Mouse (Mus musculus): ENCODE data around the gene Mcts2.
"Not testable (repeated sequence)": the region's sequence is repeated elsewhere in the genome, so short reads cannot be mapped to it uniquely, and the experiment has no call there.

Mcts2 gene

DNA sequence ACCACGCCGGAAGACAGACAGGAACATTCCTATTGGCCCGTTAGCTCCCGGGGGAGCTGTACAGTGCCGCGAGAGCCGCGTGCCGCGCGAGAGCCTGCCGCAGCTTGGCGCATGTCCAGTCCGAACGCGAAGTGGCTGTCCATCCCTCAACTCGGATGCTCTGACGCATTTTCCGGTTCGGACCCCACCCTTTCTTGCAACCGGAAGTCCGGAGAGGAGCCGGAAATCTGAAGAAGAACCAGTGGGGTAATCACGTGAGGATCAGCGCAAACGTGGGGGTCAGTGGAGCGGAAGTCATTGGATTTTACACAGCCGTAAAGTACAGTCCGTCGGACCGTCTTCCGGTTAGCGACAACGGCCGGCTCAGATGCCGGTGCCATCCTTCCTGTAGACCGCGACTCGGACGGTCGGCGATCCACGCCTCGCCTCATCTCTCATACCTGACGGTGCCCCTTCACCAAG is at the start of gene Mcts2:
Gene Mcts2 (plus strand): TSS at position 230 of the 462 bp plus-strand sequence.
- DNase-seq (ENCODE audit: low spot score in 2 of 2) = peak; percentile 71 to 90

DNA sequence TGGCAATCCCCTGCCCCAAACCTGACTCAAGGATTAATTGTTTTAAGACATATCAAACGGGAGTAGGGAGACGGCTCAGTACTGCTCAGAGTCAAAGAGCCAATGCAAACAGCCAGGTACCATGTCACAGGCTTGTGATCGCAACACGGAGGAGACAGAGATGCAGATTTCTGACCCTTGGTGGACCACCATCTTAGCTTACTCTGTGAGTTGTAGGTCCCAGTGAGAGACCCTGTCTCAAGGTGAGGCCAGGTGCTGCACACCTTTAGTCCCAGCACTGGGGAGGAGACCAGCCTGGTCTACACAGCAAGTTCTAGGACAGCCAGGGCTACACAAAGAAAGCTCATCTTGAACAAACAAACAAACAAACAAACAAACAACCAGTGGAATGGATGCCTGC is 49.5 kb upstream of the Mcts2 start:
- no peak for DNase-seq (ENCODE audit: low spot score in 2 of 2)

DNA sequence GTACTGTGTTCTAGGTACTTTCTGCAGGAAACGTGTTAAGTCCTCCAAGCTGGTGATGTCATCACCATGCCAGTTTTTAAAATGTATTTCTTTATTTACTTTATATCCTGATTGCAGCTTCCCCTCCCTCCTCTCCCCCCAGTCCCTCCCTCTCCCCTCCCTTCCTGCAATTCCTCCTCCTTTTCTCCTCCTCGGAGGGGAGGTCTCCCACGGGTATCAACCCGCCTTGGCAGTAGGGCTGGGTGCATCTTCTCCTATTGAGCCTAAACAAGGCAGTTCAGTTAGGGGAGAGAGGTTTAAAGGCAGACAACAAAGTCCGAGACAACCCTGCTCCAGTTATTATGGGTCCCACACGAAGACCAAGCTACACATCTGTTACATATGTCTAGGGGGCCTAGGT is 48.0 kb upstream of the Mcts2 start:
- no peak for DNase-seq (ENCODE audit: low spot score in 2 of 2)

DNA sequence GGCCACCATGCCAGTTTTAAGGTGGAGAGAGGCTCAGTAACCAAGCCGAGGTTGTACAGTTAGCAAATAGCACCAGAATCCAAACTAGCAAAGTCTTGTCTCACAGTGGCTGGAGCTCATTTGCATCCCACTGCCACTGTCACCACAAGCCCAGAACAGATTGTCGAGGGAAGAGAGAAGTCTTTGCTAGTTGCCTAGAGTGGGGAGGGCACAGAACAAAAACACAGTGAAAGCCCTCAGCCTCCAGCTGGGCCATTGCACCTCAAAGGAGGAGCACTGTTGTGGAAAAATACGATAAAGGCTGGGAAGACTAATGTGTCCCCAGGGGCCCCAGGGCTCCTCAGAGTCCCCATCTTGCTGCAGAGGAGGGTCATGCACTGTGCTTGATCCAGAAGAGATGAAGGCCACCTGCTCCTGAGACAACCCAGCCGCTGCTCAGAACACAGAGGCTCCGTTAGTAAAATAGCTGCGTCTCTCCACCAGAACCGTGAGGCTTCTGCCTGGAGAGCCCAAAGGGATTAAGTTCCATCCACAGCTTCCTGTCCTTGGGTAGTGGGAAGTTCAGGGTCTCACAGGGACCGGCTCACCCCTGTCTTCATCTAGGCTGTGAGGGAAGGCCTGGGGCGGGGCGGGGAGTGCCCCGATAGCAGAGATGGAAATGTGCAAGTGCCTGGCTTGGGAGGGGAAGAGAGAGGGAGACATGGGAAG is 47.3 kb upstream of the Mcts2 start:
- peak in 1 of 2 experiments; percentile 35 for DNase-seq (ENCODE audit: low spot score in 2 of 2)

DNA sequence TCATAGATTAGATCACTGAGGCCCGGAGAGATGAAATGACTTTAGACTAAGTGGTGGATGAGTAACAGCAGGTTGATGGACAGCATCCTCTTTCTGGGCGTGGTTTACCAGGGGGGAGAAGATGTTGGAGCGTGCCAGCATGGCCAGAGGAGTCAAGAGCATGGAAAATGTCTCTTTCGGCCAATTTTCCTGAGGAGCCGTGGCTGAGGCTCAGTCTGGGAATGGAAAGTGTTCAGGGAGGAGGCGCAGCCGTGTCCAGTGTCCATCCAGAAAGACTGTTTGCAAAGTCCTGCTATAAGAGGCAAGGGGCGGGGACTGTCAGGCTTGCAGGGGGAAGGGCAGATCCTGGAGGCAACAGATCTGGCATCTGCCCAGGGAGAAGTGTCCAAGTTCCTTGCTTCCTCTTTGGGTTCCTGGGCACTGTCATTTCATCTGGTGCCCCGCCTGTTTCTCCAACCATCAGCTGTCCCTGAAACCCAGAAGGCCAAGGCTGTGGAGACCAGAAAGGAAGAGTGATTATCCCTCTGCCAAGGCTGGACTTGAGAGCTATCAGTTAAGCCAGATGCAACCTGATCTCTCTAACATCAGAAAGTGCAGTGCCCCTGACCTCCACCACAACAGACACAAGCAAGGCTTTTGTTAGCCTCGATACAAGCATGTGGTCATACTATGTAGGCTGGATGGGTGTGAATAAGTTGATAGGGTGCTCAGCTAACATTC is 33.8 kb upstream of the Mcts2 start:
- no peak for DNase-seq (ENCODE audit: low spot score in 2 of 2)

DNA sequence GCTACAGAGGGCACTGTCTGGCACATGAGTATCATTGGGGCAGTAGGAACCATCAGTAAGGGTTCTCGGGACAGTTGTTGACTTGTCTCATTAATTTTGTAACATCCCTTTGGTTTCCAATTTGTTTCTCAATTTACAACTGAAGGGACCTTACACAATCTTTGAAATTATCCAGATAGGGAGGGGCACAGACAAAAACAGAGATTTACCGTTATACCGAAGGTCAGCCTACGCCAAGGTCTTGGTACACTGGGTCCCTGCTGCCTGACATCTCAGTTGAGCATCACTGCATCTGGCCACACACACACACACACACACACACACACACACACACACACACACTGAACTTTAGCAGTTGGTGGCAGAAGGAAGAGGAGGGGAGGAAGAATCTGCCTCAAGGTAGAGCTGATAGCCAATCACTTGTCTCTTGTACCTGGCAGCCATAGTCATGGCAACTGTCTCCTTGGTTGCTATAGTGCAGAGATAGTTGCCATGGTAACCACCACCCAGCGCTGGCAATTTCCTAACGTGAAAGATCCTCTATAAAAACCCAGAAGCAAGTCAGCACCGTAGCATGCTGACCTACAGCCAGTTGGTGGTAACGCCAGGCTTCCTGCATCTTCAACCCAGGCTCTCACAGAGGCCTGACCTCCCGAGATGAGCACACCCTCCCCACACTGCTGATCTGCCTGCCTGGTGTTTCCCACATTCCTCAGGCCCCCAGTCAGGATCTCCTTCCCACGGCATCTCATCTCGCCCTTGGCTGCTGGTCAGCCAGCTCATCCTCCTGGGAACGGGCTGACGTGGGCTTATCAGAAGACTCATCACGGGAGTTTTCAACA is 32.7 kb upstream of the Mcts2 start:
- DNase-seq (ENCODE audit: low spot score in 2 of 2) = peak in 1 of 2 experiments; percentile 37

DNA sequence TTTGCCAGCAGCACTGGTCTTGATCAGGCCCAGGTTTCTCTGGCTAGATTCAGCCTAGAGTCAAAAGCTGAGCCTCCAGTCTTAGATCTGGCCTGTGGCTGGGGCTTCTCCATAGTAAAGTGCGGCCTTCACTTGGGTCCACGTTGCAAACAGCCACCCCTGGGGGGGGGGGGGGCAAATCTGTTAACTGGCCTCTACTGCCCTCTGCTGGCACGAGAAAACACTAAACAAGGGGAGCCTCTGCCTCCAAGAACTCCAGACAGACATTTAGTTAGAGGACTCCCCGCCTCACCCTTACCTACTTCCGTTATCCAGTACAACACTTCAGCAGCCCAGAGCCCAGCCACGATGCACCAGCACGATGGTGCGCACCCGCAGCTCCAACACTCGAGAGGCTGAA is 29.4 kb upstream of the Mcts2 start:
- peak in 1 of 2 experiments; percentile 21 for DNase-seq (ENCODE audit: low spot score in 2 of 2)

DNA sequence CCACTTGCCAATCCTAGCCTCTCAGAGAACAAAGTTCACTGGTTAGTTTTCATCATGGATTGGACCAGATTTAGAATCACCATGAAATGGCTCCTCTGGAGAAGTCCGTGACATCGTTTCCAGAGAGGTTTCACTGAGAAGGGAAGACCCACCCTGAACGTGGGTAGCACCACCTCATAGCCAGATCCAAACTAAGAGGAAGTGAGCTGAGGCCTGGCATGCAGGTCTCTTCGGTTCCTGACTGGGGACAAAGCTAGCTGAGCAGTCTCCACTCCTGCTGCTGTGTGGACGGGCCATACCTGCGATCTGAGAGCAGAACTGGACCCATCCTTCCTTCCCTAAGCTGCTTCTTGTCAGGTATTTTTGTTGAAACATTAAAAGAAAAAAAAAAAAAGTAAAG is 25.7 kb upstream of the Mcts2 start:
- DNase-seq (ENCODE audit: low spot score in 2 of 2) = no peak

DNA sequence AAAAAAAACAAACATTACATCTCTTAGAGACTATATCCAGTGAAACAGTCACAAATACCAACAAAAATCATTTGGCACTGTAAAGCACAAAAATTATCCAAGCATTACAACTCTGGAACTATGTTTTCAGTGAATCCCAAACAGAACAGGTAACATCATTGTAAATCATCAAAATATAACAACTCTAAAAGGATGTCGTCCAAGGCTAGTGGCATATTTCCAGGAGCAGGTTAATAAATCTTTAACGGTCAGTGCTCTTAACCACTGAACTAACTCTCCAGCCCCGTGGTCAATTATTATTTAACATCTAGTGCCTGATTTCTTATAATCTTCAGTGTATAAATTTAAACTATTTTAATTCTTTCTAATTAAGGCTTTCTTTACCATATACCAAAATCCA is 20.6 kb upstream of the Mcts2 start:
- not testable (repeated sequence) for DNase-seq (ENCODE audit: low spot score in 2 of 2)

DNA sequence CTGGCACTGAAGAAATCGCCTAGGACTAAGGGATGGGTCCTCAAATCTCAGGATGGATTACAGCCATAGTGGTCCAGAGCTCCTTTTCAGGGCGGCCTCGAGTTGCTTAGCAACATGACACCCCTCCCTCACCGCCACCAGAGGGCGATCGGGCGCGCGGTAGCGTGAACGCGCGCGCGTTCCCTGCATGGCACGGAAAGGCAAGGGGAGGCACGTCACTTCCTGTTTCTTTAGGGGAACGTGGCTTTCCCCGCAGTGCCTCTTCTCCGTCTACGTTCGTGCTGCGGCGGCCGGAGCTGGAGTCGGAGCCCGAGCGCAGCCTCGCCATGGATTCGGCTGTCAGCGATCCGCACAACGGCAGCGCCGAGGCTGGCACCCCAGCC is 17.6 kb upstream of the Mcts2 start, which contains the start of gene H13:
Gene H13 (plus strand): TSS at position 206 of the 383 bp plus-strand sequence.
- DNase-seq (ENCODE audit: low spot score in 2 of 2) = peak; percentile 82 to 84

DNA sequence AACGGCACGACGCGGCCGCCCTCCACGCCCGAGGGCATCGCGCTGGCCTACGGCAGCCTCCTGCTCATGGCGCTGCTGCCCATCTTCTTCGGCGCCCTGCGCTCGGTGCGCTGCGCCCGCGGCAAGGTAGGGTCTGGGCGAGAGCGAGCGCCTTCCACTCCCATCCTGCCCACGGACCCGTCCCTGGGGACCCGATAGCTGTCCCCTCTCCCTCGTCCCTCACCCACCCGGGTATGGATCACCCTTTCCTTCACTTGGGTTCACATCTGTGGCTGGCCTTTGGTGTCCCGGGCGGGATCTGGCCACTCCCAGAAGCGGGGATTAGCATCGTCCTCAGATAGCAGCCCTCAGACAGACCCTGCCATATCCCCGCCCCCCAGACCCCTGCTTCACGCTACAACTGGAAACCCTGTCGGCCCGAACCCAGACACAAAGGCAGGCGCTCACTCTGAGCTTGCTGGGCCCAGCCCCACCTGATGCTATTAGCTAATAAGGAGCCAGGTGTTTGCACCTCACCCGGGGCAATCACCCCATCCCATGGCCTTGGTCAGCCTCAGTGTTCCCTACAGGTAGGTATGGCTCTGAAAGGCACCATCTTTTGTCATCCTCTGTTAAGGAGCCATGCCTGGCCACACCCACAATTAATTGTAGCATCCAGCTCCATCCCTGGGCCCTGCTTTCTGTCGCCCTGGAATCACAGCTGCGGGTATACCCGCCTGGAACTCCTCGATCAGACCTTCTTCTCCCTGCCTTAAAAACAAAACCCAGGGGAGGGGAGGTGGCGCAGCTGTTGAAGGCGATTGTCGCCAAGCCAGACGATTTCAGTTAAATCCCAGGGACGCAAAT is 17.0 kb upstream of the Mcts2 start:
- DNase-seq (ENCODE audit: low spot score in 2 of 2) = no peak

DNA sequence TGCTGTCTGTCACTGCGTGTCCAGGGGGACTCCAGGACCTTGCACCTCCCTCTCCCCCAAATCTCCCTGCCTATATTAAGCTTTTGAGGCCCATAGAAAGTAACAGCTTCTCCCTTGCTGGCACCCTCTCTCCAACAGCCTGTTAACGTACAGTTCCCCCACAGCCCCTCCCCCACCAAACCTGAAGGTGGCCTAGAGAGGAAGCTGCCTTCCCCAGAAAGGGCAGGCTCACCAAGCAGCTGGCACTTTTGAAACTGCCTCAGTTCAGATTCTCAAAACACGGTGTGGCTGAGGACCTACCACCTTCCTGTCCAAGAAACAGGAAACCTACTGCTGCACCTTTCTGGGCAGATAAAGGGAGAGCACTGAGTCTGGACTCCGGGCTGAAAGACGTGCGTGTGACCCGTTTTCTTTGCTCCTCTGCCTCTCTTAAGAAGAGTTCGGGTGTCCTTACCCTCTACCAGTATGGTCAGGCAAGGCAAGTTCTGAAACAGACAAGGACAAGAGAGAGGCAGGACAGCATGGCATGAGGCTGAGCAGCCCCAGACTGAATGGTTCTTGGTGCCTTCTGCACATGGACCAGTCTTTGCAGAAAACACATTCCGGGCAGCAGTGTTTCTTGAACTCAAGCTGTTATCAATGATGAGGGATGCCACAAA is 15.7 kb upstream of the Mcts2 start:
- no peak for DNase-seq (ENCODE audit: low spot score in 2 of 2)

DNA sequence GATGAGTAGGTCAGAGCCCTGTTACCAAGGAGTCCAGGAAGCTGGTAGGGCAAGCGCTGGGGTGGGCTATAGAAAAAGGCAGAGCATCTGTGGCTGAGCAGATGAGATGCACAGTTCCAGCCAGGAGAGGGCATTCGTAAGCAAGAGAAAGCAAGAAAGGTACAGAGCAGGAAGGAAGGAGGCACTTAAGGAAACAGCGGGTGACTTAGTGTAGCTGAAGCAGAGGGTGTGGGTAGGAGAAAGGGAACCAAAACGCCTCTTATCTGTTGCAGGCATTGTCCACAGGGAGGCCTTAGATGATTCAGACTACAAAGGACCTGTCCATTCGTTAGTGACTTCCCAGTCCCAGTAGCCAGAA is 15.2 kb upstream of the Mcts2 start:
- no peak for DNase-seq (ENCODE audit: low spot score in 2 of 2)

DNA sequence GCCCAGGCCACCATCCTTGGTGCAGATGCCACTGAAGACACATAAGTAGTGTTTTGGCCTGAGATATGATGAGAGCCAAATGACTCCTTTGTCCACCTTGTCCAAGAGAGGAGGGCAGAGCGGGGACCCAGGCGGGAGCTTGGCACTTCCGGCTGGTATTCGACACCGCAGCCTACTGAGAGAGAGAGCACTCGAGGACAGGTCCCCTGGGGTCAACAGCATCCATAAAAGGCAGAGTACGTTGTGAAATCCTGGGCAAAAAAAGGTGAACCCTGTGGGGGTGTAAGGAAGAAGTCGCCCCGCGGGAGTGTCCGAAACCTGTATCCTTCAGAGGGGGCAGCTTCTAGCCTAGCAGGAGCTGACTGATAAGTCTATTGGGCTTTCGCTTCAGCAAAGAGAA is 14.7 kb upstream of the Mcts2 start:
- DNase-seq (ENCODE audit: low spot score in 2 of 2) = no peak

DNA sequence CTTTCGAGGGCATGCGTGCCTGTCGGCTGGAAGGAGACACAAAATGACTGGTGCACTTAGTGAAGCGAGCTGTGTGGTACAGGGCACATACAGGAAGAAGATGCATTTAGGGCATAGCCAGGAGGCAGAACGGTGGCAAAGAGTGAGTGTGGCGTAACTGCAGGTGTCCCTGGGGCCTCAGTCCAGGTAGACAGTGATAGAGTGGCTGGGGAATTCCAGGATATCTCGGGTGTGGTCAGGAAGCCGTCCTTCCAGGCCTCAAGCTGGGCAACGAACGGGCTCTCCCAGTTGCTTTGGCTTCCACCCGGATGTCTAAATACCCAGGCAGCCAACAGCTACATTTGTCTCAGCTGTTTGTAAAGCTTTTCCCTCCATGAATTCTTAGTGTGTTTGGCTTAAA is 12.7 kb upstream of the Mcts2 start:
- DNase-seq (ENCODE audit: low spot score in 2 of 2) = no peak

DNA sequence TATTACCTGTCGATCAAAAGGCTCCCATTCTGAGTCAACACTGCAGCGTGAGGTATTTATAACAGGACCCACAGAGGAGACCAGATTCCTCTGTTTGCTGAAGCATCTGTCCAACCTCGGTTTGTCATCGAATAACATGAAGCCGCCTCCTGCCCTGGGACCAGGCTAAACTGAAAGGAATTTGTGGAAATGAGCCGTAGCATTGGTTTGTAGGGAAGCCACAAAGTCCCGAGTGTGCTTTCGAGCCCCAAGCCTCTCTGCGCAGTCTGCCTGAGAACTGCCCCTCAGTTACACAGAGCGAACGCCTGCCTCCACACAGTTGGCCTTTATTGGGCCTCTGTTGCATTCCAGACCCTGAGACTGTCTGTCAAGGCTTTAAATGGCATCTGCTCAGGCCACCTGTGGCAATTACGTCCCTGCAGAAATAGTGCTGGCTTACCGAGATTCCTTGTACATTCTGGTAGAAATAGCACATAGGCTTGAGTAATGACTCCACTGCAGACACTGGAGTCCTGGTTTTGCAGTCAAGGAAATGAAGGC is 11.5 kb upstream of the Mcts2 start:
- no peak for DNase-seq (ENCODE audit: low spot score in 2 of 2)

DNA sequence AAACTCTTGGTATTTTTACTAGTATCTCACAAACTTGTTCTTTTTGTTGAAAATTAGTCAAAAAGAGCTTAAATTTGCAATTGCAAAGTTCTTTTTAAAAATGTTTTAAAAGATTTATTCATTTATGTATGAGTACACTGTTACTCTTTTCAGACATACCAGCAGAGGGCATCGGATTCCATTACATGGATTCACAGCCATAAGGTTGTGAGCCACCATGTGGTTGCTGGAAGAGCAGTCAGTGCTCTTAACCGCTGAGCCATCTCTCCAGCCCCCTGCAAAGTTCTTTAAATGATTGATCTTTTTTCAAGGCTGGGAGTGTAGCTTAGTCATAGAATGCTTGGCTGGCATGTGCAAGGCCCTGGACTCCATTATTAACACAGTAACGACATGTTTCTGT is 8.5 kb upstream of the Mcts2 start:
- no peak for DNase-seq (ENCODE audit: low spot score in 2 of 2)

DNA sequence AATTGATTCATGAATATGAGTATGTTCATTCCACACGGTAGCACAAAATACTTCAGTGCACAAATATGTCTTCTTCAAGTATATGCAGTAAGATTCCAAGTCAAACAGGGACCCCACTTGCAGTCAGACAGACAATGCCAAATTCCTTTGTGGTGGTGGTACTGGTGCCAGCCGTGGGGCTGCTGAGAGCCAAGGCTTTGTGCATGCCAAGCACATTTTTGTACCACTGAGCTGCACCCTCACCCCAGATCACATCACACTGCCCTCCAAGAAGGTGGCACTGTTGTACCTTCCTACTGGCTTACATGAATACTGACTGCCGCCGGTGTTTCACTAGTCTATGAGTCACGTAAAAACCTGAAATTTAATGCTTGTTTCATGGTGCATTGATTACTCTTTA is 7.9 kb upstream of the Mcts2 start:
- no peak for DNase-seq (ENCODE audit: low spot score in 2 of 2)

DNA sequence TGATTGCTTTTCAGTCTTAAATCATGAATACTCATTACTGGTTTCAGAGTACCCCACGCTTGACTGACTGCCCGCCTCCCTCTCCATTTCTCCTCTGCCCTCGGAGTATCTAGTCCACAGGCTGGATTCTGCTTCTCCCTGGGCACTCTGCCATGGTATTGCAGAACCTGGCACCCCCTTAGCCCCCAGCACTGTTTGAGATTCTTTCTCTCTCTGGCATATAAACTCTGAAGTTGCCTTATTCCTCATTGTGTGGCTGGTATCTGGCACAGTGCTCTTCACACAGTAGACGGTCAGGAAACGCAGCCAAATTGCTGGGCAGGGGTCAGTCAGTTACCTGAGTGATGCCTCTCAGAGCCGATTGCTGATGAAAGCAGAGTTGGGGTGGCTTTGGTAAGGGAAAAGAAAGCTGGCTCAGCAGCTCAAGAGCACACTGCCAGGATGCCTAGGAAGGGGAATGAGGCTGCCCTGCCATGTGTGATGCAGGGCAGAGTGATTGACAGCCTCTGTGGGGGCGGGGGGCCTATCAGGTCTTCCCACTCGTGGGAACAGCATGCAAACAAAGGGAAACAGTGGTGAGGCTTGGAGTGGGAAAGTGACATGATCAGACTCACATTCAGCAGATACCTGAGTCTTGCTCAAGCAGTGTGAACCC is 7.0 kb upstream of the Mcts2 start:
- DNase-seq (ENCODE audit: low spot score in 2 of 2) = no peak

DNA sequence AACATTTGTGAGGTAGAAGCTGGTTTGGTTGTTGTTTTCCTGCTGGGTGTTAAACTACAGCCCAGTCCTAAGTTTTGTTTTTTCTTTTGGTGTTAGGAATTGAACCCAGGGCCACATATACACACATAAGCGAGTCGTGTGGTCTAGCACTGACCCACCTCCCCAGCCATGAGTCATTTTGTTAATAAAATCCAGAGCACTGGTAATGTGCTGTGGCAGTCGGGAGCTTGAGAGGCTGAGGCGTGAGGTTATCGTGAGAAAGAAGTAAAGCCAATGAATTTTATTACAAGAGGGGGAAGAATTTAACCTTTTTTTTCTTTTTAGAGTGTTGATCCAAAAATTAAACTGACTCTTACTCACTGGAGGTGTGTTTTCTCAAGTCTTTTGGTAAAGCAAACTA is 3.7 kb upstream of the Mcts2 start:
- DNase-seq (ENCODE audit: low spot score in 2 of 2) = no peak
